Mouse (Mus musculus) urinary bladder, adult 18-20 months (tissue): ENCODE data around the gene Slc6a17.

Experiments
- DNase-seq, 2 experiments: peaks; one replicate each; pipeline ENCODE4 v3.0.0; 2022; ENCODE audit warnings: low spot score in 2 of 2, mixed read lengths in 2 of 2

Gene Slc6a17

GRCm38 (mm10) chr3:107517631-107518108, at the start of gene Slc6a17:
Gene Slc6a17 (minus strand): TSS chr3:107518018.
- peak; percentile 7 to 25 for DNase-seq

DNA sequence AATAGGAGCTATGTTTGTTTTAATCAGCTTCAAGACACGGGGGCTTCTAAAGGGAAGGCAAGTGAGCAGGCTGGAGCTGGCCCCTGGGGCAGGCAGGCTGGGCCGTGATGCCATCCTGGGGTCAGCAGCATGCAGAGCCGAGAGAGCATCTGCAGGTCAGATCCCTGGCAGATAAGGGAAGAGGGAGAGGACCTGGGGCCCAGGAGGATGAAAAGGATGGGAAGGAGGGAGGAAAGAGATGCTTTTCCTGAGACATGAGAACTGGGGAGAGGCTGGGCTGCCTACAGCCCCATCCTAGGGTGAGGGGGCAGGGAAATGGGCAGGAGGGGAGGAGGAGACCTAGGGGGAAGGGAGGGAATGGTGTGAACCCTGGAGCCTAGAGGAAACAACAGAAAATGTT, 47.5 kb upstream of the Slc6a17 start:
- no peak for DNase-seq

DNA sequence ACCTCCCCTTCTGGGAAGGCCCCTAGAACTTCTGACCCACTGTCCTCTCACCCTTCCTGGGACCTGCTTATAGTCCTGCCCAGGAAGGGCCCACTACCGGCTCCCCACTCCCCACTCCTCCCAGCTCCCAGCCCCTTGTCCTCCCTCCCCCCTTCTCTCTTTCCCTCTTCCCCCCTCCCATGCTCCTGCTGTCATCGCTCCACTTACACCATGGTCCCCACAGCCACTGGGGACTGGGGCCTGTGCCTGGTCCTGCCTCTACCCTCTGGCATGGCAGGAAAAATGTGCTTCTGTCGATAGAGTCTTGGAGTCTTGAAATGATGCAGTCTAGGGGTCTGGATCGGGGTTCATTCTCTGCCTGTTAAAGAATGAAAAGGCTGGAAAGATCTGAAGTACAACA, 46.1 kb upstream of the Slc6a17 start:
- DNase-seq = no peak

GRCm38 (mm10) chr3:107562591-107562990, 44.8 kb upstream of the Slc6a17 start:
- DNase-seq = no peak

- no peak for DNase-seq
These were observed 44.3 kb upstream of the Slc6a17 start for GRCm38 (mm10) chr3:107562104-107562503.

- peak; percentile 13 to 41 for DNase-seq
These were observed 41.4 kb upstream of the Slc6a17 start for GRCm38 (mm10) chr3:107559183-107559582.

GRCm38 (mm10) chr3:107558740-107559139, 40.9 kb upstream of the Slc6a17 start:
- DNase-seq = no peak

GRCm38 (mm10) chr3:107554842-107555241, 37.0 kb upstream of the Slc6a17 start, which contains the start of gene Ubl4b:
Gene Ubl4b (minus strand): TSS chr3:107555073.
- DNase-seq = no peak

GRCm38 (mm10) chr3:107550409-107551049, 32.7 kb upstream of the Slc6a17 start:
- DNase-seq = peak in 1 of 2 experiments; percentile 30

GRCm38 (mm10) chr3:107546956-107547355, 29.1 kb upstream of the Slc6a17 start:
- no peak for DNase-seq

- no peak for DNase-seq
These were observed 28.0 kb upstream of the Slc6a17 start for GRCm38 (mm10) chr3:107545716-107546412.

- no peak for DNase-seq
These were observed 27.5 kb upstream of the Slc6a17 start for GRCm38 (mm10) chr3:107545278-107545677.

- DNase-seq = no peak
These were observed 25.6 kb upstream of the Slc6a17 start for GRCm38 (mm10) chr3:107543158-107544080.

- no peak for DNase-seq
These were observed 24.8 kb upstream of the Slc6a17 start for GRCm38 (mm10) chr3:107542584-107542983.

DNA sequence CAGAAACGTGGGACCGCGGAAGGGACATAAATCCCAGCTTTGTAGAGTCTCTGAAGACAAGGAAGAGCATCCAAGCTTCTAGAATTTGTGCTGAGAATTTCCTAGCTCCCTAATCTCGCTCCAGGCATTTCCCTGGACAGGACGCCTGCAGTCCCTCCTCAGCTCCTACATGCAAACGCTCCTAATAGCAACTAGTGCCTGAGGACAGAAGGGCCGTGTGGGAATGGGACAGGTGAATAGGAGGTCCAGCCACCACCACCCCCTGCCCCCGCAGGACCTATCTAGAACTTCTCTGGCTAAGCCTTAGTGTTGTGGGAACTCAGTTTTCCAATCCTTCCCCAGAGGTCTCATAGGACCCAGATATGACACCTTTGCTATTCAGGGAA, 19.7 kb upstream of the Slc6a17 start:
- DNase-seq = no peak

DNA sequence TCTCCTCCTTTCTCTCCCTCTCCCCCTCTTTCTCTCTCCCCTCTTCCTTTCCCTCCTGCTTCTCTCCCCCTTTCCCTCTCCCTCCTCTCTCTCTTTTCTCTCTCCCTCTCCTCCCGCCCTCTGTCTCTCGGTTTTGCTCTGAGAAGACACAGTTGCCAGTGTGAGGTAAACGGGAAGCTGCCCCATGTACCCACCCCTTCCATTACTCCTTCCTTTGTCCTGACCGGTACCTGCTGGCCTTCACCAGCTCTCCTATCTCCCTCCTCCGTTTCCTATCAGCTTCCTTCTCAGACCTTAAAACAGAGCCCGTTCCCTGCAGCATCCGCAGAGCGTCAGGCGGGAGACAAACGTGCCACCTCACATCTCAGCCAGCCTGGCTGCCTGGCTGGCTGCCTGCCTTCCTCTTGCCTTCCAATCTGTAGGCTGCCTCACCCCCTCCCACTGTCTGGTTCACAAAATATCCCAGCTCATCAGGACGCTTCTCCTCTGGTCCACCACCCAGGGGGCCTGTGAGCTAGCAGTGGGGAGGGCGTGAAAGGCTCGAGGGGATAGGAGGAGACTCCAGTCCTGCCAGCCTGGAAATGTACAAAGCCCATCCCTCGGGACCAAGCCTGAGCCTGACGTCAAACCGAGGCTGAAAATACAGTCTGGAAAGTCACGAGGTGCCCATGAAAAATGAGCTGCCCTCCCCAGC, 19.1 kb upstream of the Slc6a17 start:
- peak in 1 of 2 experiments; percentile 5 for DNase-seq

DNA sequence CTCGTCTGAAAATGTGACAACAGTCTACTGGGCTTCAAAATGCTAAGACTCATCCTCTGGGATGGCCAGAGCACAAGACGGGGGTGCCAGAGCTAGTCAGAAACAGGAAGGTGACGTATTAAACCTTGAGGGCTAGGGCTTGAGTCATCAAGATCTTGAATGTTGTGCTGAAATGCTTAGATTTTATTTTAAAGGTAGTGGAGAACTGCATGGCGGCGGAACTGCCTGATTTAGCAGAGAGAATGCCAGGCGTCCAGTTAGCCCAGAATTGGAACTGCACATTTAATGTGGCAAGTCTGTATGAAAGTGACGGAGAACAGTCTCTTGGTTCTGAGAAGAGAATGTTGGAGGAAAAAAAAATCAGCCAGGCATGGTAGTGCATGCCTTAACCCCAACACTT, 17.1 kb upstream of the Slc6a17 start:
- DNase-seq = no peak

DNA sequence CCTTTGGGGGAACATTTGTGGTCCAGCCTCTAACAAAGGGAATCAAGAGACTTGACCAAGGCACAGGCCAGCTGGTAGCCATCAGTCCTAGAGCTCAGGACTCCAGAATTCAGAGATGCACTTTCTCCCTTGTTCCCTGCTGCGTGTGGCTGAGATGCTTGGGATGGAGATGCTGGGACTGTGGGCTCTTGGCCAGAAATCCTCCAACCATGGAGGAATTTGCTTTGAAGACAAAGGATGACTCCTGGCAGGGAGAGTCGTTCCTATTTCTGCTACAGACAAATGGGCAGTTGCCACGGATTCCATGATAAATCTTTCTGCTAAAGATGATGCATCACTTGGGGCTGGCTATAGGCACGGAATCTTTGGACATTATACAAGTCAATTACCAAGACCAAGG, 15.7 kb upstream of the Slc6a17 start:
- DNase-seq = no peak

DNA sequence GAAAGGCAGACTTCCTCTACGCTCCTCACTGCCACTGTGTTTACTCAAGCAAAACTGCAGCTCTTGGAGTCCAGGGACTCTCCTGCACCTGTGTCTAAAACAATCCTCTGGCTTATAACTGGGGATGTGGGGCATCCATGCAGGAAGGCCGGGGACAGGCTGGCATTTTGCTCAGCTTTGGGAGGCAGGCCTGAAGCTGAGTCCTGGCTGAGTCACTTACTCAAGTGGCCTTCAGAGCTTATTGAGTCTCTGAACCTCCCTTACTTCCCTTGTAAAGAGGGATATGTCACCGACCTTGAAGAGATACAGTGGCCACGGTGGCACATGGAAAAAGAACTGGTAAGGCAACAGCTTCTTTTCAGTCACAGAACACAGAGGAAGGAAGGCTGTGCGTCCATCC, 12.8 kb upstream of the Slc6a17 start:
- DNase-seq = no peak

DNA sequence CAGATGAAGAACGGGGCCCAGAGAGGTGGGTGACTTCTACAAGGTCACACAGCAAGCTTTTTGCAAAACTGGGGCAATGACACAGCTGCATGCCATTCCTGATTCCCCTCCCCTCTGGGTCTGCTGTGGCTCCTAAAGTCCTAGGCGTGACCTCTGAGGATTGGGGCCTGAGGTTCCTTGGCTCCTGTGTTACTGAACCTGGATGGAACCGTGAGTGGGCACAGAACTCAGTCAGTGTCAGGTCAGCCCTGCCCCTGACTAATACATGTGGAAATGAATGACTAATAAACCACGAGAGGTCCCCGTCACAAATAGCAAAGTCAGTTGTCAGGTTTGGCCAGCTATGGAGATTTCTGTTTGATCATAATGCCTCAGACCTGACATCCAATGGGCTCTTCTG, 11.4 kb upstream of the Slc6a17 start:
- DNase-seq = no peak

GRCm38 (mm10) chr3:107528401-107529118, 10.7 kb upstream of the Slc6a17 start:
- no peak for DNase-seq
